Mouse (Mus musculus): ENCODE measurements around the gene Tcf7l1. TPM values are rescaled to one million over a fixed set of nuclear protein-coding genes. Genes with fewer than 3 reads are reported as not detected.
"Not testable (repeated sequence)": the region's sequence is repeated elsewhere in the genome, so short reads cannot be mapped to it uniquely, and the experiment has no call there.

Tcf7l1 gene
- total RNA-seq (2021): 1 to 10 TPM; 2.0 to 3.6 TPM

DNA sequence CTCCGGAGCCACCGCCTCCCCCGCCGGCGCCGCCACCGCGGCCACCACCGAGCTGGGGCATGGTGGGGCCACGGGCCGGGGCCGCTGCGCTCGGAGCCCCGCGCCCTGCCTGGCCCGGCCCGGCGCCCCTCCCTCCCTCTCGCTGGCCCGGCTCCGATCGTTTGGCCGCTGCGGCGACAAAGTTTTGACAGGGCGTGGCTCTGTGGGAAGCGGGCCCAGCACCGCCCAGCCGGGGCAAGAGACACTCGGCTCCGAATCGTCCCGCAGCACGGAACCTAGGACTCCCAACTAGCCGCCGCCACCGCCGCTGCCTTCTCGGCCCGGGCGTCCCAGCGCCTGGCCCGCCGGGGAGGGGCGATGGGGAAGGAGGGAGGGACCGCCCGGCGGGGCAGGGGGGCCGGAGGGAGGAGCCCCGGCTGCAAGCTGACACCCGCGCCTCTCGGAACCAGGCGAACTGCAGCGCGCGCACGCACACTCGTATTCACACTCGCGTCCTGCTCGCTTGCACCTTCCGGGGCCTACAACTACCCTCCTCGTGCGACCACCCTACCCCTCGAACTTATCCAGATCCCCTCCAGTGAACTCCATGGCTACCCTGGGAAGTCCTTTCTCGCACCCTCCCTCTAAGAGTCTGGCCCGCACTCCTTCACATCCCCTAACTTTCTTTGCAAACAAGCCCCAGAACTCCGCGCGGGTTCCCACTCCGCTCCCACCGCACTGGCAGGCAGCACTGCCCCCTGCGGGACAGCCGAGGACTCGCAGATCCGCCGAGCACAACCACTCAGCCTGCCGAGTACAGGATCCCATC lies at the start of gene Tcf7l1:
Tcf7l1 (minus strand) TSS at position 363 of the 808 bp plus-strand sequence.
- intact Hi-C loops (cut with DNase I): loop anchor here (1.0 to 2.0 kb wide), 2 partner anchors 142 to 152 kb away; no protein-coding TSS in a partner anchor
- peak; percentile 84 to 88 for DNase-seq (ENCODE audit: low spot score in 2 of 2)

DNA sequence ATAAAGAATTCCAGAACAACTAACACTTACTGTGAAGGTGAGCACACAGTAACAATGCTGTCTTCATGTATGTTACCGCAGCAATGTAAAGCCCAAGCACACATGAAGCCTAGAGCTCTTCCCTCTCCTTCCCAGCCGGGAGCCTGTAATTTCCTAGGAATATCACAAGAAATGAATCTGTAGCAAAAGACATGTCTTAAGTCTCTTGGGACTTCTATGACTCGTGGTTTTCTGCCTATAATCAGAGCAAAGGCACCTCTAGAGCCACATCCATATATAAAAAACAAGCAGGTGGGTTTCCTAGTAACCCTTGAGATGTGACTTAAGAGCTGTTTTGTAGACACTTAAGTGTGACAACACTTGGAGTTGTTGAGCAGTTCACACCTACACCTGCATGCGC lies 48.7 kb upstream of the Tcf7l1 start:
- no peak for DNase-seq (ENCODE audit: low spot score in 2 of 2)
- intact Hi-C loops (cut with DNase I): no loop called here

DNA sequence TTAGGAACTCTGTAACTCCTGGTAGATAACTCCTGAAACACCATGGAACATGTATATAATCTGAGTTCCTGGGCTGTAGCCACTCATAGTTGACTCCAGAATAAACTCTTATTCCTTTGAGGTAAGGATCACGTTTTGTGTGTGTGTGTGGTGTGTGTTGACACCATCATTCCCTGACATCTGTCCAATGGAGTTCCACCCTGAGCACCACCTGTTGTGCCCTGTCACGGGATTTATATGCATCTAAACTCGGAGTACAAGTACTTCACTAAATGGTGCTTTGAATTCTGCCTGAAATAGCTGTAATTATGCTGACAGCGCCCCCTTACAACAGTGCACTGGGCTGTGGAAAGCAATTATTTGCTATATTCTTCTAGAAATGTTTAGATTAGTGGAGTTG lies 45.5 kb upstream of the Tcf7l1 start:
- intact Hi-C loops (cut with DNase I): loop anchor here (5.0 kb wide), 1 partner anchor 42 kb away; no protein-coding TSS in a partner anchor

DNA sequence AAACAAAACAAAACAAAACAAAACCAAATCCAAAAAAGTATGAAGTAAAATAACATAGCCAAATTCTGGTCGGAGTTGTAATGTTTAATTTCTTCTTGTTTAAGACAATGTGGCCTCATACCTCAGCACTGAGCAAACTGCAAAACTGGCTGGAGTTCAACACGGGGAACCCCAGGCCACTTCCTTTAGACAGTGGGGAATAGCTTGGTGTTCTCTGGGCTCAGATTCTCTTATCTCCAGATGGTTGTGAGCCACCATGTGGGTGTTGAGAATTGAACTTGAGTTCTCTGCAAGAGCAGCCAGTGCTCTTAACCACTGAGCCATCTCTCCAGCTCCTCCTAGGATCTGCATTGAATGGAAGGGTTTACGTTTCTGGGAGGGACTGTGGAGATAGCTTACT lies 42.8 kb upstream of the Tcf7l1 start:
- DNase-seq (ENCODE audit: low spot score in 2 of 2): no peak
- intact Hi-C loops (cut with DNase I): loop anchor here (2.0 to 5.0 kb wide), 2 partner anchors 40 to 195 kb away; no protein-coding TSS in a partner anchor

More for the DNA sequence above, 45.5 kb upstream of the Tcf7l1 start:
- no peak for DNase-seq (ENCODE audit: low spot score in 2 of 2)

DNA sequence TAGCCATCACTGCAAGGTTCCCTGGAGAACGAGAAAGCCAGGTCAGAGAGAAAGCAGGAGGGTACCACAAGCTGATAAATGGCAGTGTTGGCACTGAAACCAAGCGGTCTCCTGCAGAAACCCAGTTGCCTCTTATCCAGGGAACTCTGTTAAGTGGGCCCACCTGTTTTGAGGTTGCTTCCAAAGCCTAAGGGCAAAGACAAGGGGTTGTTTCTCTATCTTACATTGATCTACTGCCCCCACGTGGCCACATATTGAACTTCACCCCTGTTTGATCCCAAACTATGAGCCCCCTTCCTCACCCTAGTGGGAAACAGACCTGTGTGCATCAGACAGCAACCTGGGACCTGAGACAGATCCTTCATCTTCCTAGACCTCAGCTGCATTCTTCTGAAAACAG lies 42.2 kb upstream of the Tcf7l1 start:
- intact Hi-C loops (cut with DNase I): loop anchor here (2.0 to 5.0 kb wide), 2 partner anchors 39 to 194 kb away; no protein-coding TSS in a partner anchor
- DNase-seq (ENCODE audit: low spot score in 2 of 2): peak; percentile 41 to 47

GRCm38 (mm10) chr6:72828857-72829256 lies 39.8 kb upstream of the Tcf7l1 start:
- intact Hi-C loops (cut with DNase I): no loop called here
- DNase-seq (ENCODE audit: low spot score in 2 of 2): no peak

- intact Hi-C loops (cut with DNase I); DNase-seq (ENCODE audit: low spot score in 2 of 2): not testable (repeated sequence)
Observed at GRCm38 (mm10) chr6:72828037-72828436, 39.0 kb upstream of the Tcf7l1 start.

GRCm38 (mm10) chr6:72825762-72826161 lies 36.7 kb upstream of the Tcf7l1 start:
- intact Hi-C loops (cut with DNase I): no loop called here
- no peak for DNase-seq (ENCODE audit: low spot score in 2 of 2)

DNA sequence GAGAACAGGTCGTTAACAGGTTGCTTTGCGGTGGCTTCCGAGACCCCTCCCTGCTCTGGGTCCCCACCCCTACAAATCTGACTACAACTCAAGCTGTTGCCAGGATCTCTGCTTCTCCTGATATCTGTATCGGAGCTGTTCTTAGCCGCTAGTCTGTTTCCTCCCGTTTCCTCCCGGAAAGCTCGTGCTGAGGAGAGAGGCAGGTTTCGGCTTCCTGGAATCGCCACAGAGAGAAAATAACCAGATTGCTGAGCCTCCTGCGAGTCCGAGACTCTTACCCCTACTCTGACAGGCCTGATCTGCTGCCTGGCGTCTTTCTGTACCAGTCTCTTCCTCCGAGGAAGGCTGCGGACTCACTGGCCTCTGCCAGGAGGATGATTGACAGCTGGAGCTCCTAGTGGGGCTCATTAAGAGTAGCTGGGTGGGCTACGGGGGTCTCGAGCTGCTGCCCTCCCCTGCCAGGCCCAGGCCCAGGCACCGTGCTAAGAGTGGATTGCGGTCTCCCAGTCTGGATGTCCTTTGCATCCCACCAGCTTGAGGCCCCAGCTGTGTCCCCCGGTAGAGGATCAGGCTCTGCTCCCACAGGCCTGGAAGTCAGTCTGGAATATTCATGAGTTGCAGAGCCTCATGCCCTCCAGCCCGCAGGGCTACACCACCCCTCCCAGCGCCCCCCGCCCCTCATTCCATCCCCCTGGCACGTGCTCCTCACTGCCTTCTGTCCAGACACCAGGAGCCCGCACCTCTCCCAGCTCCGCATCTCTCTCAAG lies 36.1 kb upstream of the Tcf7l1 start:
- DNase-seq (ENCODE audit: low spot score in 2 of 2): no peak
- intact Hi-C loops (cut with DNase I): no loop called here

DNA sequence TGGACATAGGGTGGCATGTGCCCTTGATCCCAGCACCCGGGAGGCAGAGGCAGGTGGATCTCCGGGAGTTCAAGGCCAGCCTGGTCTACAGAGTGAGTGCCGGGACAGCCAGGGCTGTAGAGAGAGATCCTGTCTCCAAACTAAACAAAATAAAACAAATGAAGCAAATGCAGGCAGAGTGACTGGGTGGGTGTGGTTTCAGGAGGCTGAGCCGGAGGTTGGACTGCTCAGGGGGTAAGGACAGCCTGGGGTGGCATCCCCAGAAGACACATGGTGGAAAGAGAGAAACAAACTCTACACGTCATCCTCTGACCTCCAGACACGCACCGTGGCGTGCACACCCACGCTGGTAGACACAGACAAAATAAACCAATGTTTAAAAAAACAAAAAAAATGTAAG lies 24.4 kb upstream of the Tcf7l1 start:
- no peak for DNase-seq (ENCODE audit: low spot score in 2 of 2)
- intact Hi-C loops (cut with DNase I): no loop called here

DNA sequence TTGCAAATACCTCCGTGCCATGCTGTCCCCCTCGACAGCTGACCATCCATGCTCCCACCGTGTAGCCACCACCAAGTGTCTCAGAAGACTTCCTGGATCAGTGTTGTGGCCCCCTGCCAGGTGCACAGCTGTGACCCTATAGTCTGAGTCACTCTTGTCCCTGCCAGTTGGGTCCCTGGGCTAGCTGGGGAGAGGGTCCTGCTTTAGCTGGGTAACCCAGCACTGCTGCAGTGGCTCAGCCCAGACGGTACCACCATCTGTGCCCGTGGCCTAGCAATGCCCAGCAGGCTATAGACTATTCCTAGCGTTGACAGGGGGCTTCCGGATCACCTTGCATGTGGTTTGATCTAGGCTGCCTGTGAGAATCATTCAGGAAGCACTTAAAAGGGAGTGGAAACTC lies 21.2 kb upstream of the Tcf7l1 start:
- DNase-seq (ENCODE audit: low spot score in 2 of 2): no peak
- intact Hi-C loops (cut with DNase I): no loop called here

- intact Hi-C loops (cut with DNase I): no loop called here
- DNase-seq (ENCODE audit: low spot score in 2 of 2): no peak
Observed at GRCm38 (mm10) chr6:72809522-72810149, 20.6 kb upstream of the Tcf7l1 start.

- no peak for DNase-seq (ENCODE audit: low spot score in 2 of 2)
- intact Hi-C loops (cut with DNase I): no loop called here
Observed at GRCm38 (mm10) chr6:72808342-72808741, 19.3 kb upstream of the Tcf7l1 start.

- DNase-seq (ENCODE audit: low spot score in 2 of 2): no peak
- intact Hi-C loops (cut with DNase I): no loop called here
Observed at GRCm38 (mm10) chr6:72803669-72804068, 14.6 kb upstream of the Tcf7l1 start.

GRCm38 (mm10) chr6:72802119-72802518 lies 13.1 kb upstream of the Tcf7l1 start:
- intact Hi-C loops (cut with DNase I): no loop called here
- no peak for DNase-seq (ENCODE audit: low spot score in 2 of 2)

DNA sequence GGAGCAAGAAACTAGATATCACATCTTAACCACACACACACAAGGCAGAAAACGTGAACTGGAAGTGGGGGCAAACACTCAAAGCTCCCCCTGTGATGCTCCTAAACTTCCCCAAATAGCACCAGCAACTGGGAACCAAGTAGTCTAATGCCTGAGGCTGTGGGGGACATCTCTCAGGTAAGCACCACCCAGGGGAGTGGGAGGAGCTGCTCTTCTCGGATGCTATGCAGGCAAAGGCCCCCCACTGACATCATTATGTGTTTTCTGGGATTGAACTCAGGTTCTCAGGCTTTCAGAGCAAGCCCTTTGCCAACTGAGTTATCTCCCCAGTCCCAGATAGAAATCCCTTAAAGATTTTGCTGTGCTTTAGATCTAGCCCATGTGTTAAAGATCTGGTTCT lies 11.6 kb upstream of the Tcf7l1 start:
- no peak for DNase-seq (ENCODE audit: low spot score in 2 of 2)
- intact Hi-C loops (cut with DNase I): no loop called here

- intact Hi-C loops (cut with DNase I): no loop called here
- DNase-seq (ENCODE audit: low spot score in 2 of 2): no peak
Observed at GRCm38 (mm10) chr6:72797763-72798162, 8.7 kb upstream of the Tcf7l1 start.

GRCm38 (mm10) chr6:72795444-72795843 lies 6.4 kb upstream of the Tcf7l1 start:
- no peak for DNase-seq (ENCODE audit: low spot score in 2 of 2)
- intact Hi-C loops (cut with DNase I): no loop called here

DNA sequence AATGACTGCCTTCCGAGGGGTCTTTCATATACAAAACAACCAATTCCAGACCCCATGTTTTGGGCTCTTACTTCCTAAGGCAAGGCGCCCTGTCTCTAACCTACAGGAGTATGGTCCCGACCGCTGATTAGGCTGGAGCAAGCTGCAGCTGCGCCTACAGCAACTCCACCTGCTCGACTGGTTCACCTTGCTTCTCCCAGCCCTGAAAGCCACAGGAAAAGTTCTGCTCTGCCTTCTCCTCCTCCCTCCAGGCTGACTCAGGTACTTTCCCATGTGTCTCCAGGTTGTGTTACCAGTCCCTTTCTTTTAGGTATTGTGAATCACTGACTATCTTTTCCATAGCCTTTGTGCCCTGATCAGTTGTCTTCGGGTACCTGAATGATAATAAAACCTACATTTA lies 5.8 kb upstream of the Tcf7l1 start:
- intact Hi-C loops (cut with DNase I): loop anchor here (5.0 kb wide), 1 partner anchor 37 kb away; no protein-coding TSS in a partner anchor
- no peak for DNase-seq (ENCODE audit: low spot score in 2 of 2)

DNA sequence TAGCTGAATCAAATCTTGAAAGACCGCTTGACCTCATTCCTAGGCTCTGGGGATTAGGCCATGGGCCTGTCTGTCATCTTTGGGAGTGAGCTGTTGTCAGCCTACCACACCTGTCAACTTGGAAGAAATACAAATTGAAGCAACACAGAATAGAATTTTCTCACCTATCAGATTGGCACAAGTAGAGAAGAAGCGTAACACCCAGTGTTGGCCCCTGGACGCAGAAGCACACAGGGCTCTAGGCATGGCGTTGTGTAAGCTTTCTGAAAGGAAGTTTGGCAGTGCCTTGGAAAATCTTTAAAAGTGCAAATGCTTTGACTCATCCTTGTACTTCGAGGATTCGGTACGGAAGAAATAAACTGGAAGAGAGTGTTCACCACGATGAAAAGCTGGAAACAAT lies 3.6 kb upstream of the Tcf7l1 start:
- intact Hi-C loops (cut with DNase I): loop anchor here (5.0 kb wide), 1 partner anchor 40 kb away; no protein-coding TSS in a partner anchor
- no peak for DNase-seq (ENCODE audit: low spot score in 2 of 2)

Measured in left cerebral cortex, postnatal 25 days (tissue).